Mouse (Mus musculus) ES-E14 (cell line): ENCODE data around the gene Gng4.

ENCODE experiments used
- HCFC1 ChIP-seq: IDR thresholded peaks from 2 replicates; pipeline ENCODE4 v1.6.1; 2012; ENCODE audit warnings: low read length, inconsistent platforms, borderline replicate concordance; ENCODE audit not compliant: insufficient read depth
- MAFK ChIP-seq: IDR thresholded peaks from 2 replicates; pipeline ENCODE4 v1.6.1; 2014; ENCODE audit warnings: mild to moderate bottlenecking, low read depth, low read length, inconsistent platforms; ENCODE audit not compliant: insufficient read depth
- ZNF384 ChIP-seq: IDR thresholded peaks from 2 replicates; pipeline ENCODE4 v1.6.1; 2012; ENCODE audit warnings: low read depth, low read length, inconsistent platforms

DNA sequence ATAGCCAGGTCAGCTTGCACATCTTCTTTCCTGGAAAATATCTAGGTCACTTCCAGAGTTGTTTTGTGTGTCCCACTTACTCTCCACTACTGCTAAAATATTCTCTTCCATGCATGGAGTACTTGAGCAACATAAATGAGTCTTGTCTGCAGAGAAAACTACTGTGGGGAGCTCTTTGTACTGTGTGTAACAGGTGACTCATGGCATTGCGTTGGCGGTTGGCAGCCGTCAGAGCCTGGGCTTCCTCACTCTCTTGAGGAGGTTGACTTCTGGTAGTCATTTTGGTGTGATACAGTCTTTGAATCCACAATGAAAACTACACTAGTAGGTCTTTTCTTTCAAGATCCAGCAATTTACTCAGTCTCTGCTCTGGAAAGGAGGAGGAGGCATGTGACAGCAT, 8.1 kb downstream of the Gng4 start:
- TF ChIP-seq MAFK (no peak), HCFC1 (no peak), ZNF384 (no peak)
